Mouse (Mus musculus) adrenal gland, postnatal 36 days (tissue): ENCODE data around the gene Nkain4. TPM values are rescaled to one million over a fixed set of nuclear protein-coding genes. Genes with fewer than 3 reads are reported as not detected.
A peak's percentile ranks its signal among the peaks of the same experiment; 100 is the strongest.

ENCODE experiments used
- DNase-seq, 2 experiments: peaks; one replicate each; pipeline ENCODE4 v3.0.0; 2021; ENCODE audit warnings: mixed read lengths in 1 of 2
- microRNA-seq: library from miRNA; unstranded; fragments of <30 nt; microRNA quantifications from one replicate; pipeline ENCODE4 v1.2.0, GENCODE M21; 2021
- total RNA-seq, 2 experiments: library from RNA; stranded (reverse); gene quantifications; 2 replicates each; pipeline ENCODE4 v1.2.3; 2021

Gene Nkain4
- total RNA-seq, 2 experiments from 2014 or later: 4.6 to 5.8 TPM

- peak; percentile 82 to 84 for DNase-seq
These were observed 60.4 kb downstream of the Nkain4 start for GRCm38 (mm10) chr2:180894029-180894623.

- peak in 1 of 2 experiments; percentile 22 for DNase-seq
These were observed 60.9 kb downstream of the Nkain4 start for GRCm38 (mm10) chr2:180893537-180894028.

- DNase-seq: peak; percentile 42 to 56
These were observed 61.5 kb downstream of the Nkain4 start for GRCm38 (mm10) chr2:180892841-180893521.

- no peak for DNase-seq
These were observed 62.6 kb downstream of the Nkain4 start for GRCm38 (mm10) chr2:180891835-180892323.

GRCm38 (mm10) chr2:180891075-180891834 is 63.2 kb downstream of the Nkain4 start:
- DNase-seq: no peak

GRCm38 (mm10) chr2:180890422-180891074 is 64.0 kb downstream of the Nkain4 start:
- DNase-seq: no peak

- no peak for DNase-seq
These were observed 64.6 kb downstream of the Nkain4 start for GRCm38 (mm10) chr2:180889921-180890280.

- DNase-seq: no peak
These were observed 65.1 kb downstream of the Nkain4 start for GRCm38 (mm10) chr2:180889271-180889920.

GRCm38 (mm10) chr2:180885270-180885669 is 69.2 kb downstream of the Nkain4 start:
- DNase-seq: no peak

Small RNAs within 50 kb of the gene (microRNA-seq; reads per million reads assigned to microRNA genes)
- gene Mir124a-3: not detected

Other genes with a start within 250 kb of the Nkain4 start
- gene Dido1, start 244.7 kb downstream of the Nkain4 start, total RNA-seq: 10 to 100 TPM; 38.7 to 40.7 TPM
- gene Gid8, start 244.6 kb downstream of the Nkain4 start, total RNA-seq: 10 to 100 TPM; 58.9 to 63.1 TPM
- 1 to 10 TPM; 1.1 to 1.2 TPM for gene Slc17a9, start 229.4 kb downstream of the Nkain4 start, total RNA-seq
- gene Bhlhe23, start 177.8 kb downstream of the Nkain4 start, total RNA-seq: not detected
- 10 to 100 TPM; 51.7 to 52.4 TPM for gene Ythdf1, start 33.8 kb downstream of the Nkain4 start, total RNA-seq
- gene Birc7, start 25.7 kb downstream of the Nkain4 start, total RNA-seq: not detected
- gene Arfgap1, start 12.5 kb upstream of the Nkain4 start, total RNA-seq: 10 to 100 TPM; 42.4 to 58.8 TPM
- gene Col20a1, start 31.8 kb upstream of the Nkain4 start, total RNA-seq: 1 to 10 TPM; 1.7 to 4.3 TPM
- 10 to 100 TPM in 1 of 2 experiments, 1 to 10 TPM in 1; 5.1 to 20.0 TPM for gene Chrna4, start 88.8 kb upstream of the Nkain4 start, total RNA-seq
- gene Kcnq2, start 180.6 kb upstream of the Nkain4 start, total RNA-seq: 1 to 10 TPM; 3.2 to 4.4 TPM
- gene Eef1a2, start 202.3 kb upstream of the Nkain4 start, total RNA-seq: 10 to 100 TPM; 33.0 to 40.3 TPM
- 10 to 100 TPM; 76.6 to 81.8 TPM for gene Ppdpf, start 232.5 kb upstream of the Nkain4 start, total RNA-seq
- gene Ptk6, start 248.1 kb upstream of the Nkain4 start, total RNA-seq: not detected